Mouse (Mus musculus) MN1 (cell line): ENCODE data around the gene Tfe3.
A peak's percentile ranks its signal among the peaks of the same experiment; 100 is the strongest.
"Not testable (repeated sequence)": the region's sequence is repeated elsewhere in the genome, so short reads cannot be mapped to it uniquely, and the experiment has no call there.

Source experiments
- DNase-seq: peaks from one replicate; pipeline ENCODE4 v3.0.0-alpha.2; 2016; ENCODE audit warnings: low spot score

Tfe3 gene

DNA sequence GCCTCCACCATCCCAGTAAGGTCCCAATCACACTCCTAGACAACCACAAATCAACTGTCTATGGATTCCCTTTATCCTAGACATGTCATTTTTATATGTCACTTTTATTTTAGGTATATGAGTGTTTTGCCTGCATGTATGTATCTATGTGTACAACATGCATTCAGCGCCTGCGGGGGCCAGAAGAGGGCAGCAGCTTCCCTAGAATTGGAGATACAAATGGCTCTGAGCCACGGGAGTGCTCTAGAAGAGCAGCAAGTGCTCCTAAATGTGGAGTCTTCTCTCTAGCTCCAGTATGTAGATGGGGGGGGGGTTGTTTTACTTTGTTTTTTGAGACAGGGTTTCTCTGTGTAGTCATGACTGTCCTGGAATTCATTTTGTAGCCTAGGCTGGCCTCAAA, 8.7 kb upstream of the Tfe3 start:
- DNase-seq, result peak; percentile 40

DNA sequence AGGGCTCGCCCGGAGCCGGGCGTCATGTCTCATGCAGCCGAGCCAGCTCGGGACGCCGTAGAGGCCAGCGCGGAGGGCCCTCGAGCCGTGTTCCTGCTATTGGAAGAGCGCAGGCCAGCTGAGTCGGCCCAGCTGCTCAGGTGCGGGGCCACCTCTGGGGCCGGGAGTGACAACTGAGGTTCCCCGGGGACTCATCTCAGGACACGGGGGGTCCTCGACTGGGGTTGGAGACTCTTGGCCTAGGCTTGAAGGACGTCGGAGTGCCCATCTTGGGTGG, 499 bp downstream of the Tfe3 start:
- DNase-seq, result no peak

DNA sequence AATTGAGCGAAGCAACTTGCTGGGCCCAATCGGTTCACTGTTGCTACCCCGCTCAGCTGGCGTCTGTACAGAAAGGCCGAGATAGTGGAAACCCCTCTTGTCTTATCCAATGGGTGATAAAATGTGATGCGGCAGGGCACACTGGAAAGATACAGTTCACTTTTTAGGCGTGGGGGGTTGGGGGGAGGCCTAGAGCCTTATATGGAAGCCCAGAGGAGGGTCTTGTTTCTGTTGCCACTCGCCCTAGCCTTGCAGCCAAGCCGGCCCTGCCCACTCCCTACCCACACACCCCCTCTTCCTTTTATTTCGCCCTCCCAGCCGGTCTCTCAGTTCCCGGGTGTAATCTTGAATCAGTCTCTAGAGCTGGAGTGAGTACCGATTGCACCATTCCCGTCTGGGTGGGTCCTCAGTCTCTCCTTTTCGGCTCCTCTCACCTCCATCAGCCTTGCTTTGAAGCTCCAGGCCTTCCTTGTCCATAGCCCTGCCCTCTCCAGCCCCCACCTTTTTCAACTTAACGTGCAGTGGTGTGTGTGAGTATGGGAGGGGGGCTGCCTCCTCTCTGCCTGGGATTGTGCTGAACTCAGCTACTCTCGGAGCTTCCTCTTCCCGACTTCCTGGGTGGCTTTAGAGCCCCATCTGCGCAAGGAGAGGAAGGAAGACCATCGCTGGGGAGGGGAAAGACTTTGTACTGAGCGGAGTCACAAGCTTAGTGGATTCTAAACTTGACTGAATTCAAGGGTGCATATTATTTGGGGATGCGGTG, 1.5 kb downstream of the Tfe3 start:
- DNase-seq, result peak; percentile 68

DNA sequence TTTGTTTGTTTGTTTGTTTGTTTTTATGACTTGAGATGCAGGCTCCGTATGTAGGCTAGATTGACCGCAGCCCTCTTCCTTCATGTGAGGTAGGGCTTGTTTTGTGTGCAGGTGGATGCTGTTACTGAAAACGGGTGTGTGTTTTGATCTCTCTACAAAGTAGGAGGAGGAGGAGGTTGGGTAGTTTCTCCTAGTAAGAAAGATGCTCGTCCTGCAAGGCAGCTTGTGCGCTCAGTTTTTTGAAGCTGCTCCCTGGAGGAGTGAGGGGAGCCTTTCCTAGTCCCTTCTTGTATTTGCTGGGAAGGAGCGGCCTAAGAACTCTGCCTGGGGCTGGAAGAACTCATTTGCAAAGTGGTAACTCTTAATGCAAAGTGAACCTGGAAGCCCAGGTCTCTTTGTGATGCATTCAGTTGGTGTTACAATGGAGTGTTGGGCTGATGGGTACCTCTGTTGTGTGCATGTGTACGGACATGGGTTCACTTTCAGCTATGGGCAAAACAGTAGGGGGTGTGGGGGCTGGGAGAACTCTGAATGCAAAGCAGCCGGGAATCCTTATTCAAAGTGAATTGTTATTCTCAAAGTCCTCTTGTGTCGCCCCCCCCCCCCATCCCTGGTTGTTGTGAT, 2.4 kb downstream of the Tfe3 start:
- DNase-seq, result no peak

DNA sequence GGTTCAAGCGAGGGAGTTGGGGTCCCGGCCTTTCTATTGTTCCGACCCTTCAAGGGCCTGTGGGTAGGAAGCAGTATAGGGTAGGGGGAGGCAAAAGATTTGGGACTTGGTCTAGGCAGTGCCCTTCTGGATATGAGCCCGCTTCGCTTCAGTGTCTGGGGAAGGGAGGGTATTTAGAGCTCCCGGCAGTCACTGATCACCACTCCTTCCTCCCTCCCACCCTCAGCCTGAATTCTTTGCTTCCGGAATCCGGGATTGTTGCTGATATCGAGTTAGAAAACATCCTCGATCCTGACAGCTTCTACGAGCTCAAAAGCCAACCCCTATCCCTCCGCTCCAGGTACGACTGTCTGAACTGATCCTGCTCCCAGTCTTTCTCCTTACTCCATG, 2.9 kb downstream of the Tfe3 start:
- no peak for DNase-seq

DNA sequence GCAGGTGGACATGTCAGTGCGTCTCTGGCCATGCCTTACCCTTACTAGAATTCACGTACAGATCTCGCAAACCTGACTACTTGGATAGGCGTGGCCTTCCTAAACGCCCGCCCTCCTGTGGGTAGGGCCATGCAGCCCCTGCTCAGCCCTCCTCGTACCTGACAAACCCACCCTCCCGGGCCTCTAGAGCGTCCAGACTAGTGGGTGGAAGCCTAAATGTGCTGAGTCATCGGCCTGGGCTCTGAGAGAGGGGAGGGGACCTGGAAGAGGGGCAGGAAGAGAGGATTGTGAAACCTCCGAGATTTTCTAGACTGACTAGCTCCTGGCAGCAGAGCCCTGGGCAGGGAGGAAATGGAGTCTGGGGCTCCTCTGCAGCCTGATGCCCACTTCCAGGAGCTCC, 3.4 kb downstream of the Tfe3 start:
- peak; percentile 79 for DNase-seq

DNA sequence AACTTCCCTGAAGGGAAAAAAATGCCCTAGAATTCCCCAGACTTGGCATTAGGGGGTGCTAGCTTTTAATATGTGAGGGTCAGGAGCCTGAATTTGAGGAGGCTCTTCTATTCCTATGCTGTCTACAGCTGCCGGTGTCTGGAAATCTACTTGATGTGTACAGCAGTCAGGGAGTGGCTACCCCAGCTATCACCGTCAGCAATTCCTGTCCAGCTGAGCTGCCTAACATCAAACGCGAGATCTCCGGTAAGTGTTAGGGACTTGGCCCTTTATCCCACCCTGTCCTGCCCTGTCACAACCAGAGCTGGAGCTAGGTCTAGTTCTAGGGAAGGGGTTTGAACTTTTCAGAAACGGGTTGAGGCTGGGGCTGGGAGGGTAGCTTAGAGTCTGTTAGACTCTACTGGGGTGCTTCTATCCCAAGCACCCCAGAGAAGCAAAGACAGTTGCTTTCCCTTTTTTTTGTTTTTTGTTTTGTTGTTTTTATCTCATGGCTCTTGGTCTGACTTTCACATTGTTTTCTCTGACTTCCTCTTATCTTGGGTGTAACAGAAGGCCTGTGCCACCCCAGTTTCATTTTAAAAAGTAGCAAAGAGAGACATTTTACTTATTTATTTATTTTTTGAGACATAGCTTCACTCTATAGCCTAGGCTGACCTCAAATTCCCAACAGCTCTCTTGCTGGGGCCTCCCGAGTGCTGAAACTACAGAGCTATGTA, 7.1 kb downstream of the Tfe3 start:
- DNase-seq, result no peak

DNA sequence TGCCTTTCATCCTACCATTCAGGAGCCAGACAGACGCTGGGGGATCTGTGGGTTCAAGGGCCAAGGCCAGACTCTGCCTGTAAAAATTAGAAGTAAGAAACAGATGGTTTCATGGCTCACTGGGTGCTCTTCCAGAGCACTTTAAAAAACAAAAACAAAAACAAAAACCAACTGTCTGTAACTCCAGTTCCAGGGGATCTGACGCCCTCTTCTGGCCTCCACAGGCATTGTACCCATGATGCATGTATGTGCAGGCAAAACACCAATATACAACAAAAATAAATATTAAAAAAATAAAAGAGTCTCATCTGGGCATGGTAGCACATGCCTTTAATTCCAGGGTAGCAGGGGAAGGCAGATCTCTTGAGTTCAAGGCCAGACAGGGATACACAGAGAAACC, 10.4 kb downstream of the Tfe3 start:
- no peak for DNase-seq

DNA sequence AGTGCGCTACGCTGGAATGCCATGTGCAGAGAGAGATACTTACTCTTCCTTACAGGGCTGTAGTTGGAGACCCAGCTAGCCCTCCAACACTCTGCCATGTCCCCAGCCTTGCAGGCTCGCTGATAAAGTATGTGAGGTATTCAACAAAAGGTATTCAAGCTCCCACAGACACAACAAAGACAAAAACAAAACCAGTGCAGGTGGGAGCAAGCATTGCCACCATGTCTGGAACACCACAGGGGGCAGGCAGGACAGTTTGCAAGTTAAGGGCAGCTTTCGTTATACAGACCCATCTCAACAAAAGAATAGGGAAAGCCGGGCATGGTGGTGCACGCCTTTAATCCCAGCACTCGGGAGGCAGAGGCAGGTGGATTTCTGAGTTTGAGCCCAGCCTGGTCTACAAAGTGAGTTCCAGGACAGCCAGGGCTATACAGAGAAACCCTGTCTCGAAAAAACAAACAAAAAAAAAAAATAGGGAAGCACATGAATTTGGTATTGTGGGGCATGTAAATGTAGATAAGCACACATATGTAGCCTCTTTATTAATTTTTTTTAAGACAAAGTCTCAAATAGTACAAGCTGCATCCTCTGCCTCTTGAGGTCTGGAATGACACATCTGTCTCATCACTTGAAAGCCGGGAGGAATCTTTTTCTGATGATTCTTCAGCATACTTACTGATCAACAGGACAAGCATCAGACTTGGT, 13.3 kb downstream of the Tfe3 start:
- no peak for DNase-seq

DNA sequence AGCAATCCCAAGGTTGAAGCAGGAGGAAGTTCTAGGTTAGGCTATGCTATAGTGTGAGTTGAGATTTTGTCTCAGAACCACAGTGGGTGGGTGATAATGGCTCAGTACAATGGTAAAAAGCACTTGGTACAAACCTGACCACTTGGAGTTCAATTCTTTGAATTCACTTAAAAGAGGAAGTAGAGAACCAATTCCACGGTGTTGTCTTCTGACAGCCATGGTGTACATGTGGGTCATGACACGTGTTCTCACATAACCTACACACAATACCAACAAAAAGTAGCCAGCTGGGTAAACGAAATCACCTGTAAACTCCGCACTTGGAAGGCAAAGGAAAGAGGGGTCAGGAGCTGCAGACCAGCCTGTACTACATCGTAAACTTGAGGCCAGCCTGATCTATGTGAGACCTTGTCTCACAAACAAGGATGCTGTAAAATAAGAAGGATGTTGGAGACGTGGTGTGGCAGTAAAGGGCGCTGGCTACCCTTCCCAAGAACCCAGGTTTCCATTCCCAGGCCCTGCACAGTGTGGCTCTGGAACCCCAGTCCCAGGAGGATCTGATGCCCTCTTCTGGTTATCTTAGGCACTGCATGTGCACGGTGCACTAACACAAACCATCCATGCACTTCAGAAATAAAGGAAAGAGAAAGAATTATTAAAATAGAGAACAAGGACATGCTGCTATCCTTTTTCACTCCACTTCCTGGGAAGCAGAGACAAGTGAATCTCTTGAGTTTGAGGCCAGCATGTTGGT, 14.1 kb downstream of the Tfe3 start:
- peak; percentile 29 for DNase-seq

DNA sequence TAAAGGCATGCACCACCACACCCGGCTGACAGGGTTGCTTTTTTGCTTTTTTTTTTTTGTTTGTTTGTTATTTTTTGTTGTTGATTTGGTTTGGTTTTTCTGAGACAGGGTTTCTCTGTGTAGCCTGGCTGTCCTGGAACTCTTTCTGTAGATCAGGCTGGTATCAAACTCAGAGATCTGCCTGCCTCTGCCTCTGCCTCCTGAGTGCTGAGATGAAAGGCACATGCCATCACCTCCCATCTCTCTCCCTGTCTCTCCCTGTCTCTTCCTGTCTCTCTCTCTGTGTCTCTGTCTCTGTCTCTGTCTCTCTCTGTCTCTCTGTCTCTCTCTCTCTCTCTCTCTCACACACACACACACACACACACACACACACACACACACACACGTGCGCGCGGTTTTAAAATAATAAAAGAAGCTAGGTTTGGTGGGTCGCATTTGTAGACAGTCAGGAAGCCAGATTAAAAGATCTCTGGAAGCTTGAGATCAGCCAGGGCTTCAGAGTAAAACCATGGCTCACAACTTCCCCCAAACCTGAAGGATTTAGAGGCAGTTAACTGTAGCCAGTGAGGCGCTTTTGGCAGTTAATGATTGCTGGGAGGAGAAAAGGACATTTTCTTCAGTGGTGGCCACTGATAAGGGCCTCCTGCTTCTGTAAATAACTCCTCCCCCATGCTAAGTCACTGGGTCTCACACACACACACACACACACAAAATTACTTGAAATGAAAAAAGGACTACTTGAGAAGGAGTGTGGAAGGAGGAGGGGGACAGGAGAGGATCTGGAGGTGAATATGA, 16.3 kb downstream of the Tfe3 start:
- DNase-seq, result no peak

DNA sequence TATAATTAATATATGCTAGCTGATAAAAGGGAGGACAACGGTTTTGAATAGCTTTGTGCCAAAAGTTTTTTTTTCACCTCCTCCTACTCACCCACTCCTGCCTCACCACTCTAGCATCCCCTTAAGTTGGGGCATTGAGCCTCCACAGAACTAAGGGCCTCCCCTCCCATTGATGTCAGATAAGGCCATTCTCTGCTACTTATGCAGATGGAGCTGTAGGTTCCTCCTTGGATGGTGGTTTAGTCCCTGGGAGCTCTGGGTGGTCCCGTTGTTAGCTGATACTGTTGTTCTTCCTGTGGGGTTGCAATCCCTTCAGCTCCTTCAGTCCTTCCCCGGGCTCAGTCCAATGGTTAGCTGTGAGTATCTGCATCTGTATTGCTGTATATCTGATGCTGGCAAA, 16.9 kb downstream of the Tfe3 start:
- no peak for DNase-seq

DNA sequence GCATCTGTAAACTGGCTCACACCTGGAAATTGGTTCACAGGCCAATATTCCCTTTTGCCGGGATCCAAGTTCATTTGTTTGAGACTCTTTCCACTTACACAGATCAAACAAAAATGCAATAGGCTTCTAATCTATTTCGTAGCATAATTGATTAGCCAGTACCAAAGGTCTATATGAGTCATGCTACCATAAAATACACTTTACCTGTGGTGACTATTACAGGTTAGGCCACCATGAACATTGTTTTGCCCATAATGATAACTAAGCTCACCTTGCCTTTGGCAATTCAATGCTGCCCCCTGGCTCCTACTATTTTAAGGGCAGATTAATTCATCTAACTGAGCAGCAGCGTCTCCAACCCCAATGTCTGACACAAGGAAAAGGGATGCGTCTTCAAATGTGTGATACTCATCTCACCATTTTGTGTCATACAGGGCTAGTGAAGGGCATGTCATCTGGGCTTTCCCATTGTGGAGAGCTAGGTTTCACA, 20.3 kb downstream of the Tfe3 start:
- DNase-seq, result no peak

DNA sequence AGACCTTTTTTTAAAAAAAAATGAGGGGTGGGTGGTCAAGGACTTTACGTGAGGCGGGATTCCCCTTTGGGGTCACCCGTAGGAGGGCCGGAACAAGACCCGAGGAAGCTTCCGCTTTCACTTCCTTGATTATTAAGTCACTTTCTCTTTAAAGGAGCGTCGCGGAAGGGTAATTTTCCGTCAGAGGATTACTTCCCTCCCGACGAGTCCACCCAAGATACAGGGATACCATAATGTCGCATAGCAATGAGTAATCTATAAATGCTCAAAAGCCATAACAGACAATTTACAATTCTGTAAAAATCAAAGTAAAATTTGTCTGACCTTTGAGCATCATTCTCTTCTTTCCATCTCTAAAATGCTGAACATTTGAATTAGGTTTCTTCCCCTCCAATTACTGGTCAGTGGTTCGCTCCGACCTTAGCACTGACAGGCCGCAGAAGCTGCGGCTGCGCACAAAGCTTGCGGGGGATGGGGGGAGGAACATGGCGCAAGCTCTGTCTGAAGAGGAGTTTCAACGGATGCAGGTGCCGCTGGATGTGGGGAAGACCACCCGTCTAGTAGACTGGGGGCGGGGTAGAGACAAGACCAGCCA, 27.3 kb downstream of the Tfe3 start, which contains the start of gene Gripap1:
Gene Gripap1 (plus strand): TSS at position 224 of the 595 bp plus-strand sequence.
- peak; percentile 90 for DNase-seq

DNA sequence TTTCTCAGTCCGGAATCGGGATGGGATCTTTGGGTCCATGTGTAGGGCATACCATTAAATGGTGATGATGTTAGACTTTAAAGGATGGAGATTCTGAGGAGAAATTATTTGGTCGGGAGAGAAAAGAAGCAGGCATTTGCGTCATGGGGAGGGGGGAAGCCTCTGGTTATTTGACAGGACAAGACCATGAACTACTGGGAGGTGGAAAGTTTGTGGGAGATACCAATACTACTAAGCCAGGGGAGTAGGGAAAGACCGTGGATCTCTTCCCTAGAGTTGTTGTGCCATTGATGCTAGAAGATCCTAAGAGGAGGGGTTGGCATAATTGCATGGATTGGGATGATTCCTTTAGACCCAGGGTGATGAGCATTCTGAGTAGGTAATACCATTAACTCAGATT, 27.9 kb downstream of the Tfe3 start:
- DNase-seq, result peak; percentile 26

DNA sequence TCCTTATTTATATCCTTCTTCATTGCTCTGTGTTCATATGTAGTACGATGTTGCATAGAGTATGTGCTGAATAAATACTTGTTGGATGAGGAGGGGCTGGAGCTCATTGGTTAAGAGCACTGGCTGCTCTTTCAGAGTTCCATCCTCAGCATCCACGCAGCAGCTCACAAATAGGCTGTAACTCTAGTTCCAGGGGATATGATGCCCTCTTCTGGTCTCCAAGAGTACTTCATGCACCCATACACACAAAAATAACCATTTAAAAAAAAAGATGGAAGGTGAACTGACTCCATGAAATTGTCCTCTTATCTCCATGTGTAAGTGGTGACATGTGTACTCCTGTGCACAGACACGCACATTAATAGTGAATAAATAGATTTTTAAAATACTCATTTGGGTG, 31.0 kb downstream of the Tfe3 start:
- peak; percentile 12 for DNase-seq

DNA sequence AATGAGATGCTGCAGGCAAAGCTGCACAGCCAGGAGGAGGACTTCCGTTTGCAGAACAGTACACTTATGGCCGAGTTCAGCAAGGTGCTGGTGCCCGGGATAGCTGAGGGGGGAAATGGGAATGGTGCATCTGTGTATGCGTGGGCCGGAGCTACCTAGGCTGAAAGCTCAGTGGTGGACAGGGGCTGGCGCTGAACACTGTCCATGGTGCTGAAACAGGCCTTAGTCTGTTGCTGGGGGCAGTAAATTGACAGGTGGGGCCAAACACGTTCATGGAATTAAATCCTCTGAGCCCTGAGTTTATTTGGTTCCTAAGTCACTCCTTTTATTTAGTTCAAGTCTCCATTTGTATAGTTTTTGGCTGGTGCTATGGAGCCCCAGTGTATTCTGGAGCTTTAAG, 32.7 kb downstream of the Tfe3 start:
- DNase-seq, result no peak

DNA sequence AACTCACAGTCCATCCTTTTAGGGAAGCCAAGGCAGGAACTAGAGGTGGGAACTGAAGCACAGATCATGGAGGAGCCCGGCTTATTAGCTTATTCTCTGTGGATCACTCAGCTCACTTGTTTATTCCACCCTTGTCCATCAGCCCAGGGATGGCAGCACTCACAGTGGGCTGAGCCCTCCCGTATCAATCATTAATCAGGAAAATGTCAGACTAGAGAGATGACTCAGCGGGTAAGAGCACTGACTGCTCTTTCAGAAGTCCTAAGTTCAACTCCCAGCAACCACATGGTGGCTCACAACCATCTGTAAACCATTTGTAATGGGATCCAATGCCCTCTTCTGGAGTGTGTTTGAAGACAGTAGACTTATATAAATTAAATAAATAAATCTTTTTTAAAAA, 35.0 kb downstream of the Tfe3 start:
- DNase-seq, result no peak

DNA sequence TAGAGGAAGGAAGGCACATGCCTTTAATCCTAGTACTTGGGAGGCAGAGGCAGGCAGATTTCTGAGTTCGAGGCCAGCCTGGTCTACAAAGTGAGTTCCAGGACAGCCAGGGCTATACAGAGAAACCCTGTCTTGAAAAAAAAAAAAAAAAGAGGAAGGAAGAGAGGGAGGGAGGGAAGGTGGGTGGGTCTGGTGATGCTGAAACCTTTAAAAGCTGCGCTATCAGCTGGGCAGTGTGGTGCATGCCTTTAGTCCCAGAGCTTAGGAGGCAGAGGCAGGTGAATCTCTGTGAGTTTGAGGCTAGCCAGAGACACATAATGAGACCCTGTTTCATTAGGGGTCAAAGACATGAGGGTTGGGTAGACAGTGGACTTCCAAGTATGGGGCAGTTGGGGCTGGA, 39.8 kb downstream of the Tfe3 start:
- DNase-seq, result not testable (repeated sequence)

DNA sequence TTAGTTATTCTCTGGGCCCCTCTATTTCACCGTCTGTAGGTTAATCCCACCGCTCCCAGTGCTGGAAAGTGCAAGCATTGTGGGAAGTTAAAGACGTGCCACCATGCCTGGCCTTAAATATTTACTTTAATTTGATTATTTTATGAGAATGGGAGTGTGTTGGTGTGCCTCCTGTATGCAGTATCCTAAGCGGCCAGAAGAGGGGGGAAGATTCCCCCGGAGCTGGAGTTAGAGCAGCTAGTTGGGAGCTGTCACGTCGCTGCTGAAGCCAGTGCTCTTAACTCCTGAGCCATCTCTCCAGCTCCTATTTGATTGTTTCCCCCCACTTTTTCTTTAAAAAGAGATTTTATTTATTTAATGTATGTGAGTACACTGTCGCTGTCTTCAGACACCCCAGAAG, 52.7 kb downstream of the Tfe3 start:
- DNase-seq, result not testable (repeated sequence)
